Mouse (Mus musculus) adrenal gland, postnatal 14 days (tissue): ENCODE data around the gene Dysf. TPM values are rescaled to one million over a fixed set of nuclear protein-coding genes. Genes with fewer than 3 reads are reported as not detected.

ENCODE experiments used
- DNase-seq: peaks from one replicate; pipeline ENCODE4 v3.0.0; 2021; ENCODE audit warnings: mixed read lengths
- total RNA-seq: library from RNA; stranded (reverse); gene quantifications from 2 replicates; pipeline ENCODE4 v1.2.3, GENCODE M21; 2021

Dysf gene
- total RNA-seq, 1 experiment from 2014 or later: 49.2 TPM

- no peak for DNase-seq
These were observed 159.2 kb downstream of the Dysf start for GRCm38 (mm10) chr6:84167612-84168011.

GRCm38 (mm10) chr6:84168571-84168970, 160.2 kb downstream of the Dysf start:
- DNase-seq: no peak

- DNase-seq: no peak
These were observed 165.2 kb downstream of the Dysf start for GRCm38 (mm10) chr6:84173626-84174025.

GRCm38 (mm10) chr6:84178776-84179405, 170.5 kb downstream of the Dysf start:
- peak; percentile 52 for DNase-seq

GRCm38 (mm10) chr6:84181452-84181851, 173.1 kb downstream of the Dysf start:
- DNase-seq: peak; percentile 73

- no peak for DNase-seq
These were observed 183.4 kb downstream of the Dysf start for GRCm38 (mm10) chr6:84191656-84192250.

- no peak for DNase-seq
These were observed 188.1 kb downstream of the Dysf start for GRCm38 (mm10) chr6:84196511-84196910.

GRCm38 (mm10) chr6:84197811-84198213, 189.4 kb downstream of the Dysf start:
- DNase-seq: no peak

GRCm38 (mm10) chr6:84201721-84202490, 193.5 kb downstream of the Dysf start:
- peak; percentile 47 for DNase-seq

GRCm38 (mm10) chr6:84205611-84206010, 197.2 kb downstream of the Dysf start:
- DNase-seq: peak; percentile 54

- DNase-seq: no peak
These were observed 200.2 kb downstream of the Dysf start for GRCm38 (mm10) chr6:84208589-84208988.

- peak; percentile 47 for DNase-seq
These were observed 201.5 kb downstream of the Dysf start for GRCm38 (mm10) chr6:84209736-84210434.

GRCm38 (mm10) chr6:84211473-84211872, 203.1 kb downstream of the Dysf start:
- no peak for DNase-seq

- DNase-seq: peak; percentile 57
These were observed 204.7 kb downstream of the Dysf start for GRCm38 (mm10) chr6:84213101-84213500.

- DNase-seq: no peak
These were observed 209.0 kb downstream of the Dysf start for GRCm38 (mm10) chr6:84217216-84217933.

GRCm38 (mm10) chr6:84219119-84219518, 210.7 kb downstream of the Dysf start:
- DNase-seq: no peak

- DNase-seq: peak; percentile 87
These were observed 216.5 kb downstream of the Dysf start for GRCm38 (mm10) chr6:84224861-84225260.

- DNase-seq: peak; percentile 77
These were observed 217.2 kb downstream of the Dysf start for GRCm38 (mm10) chr6:84225587-84225986.

GRCm38 (mm10) chr6:84228196-84228595, 219.8 kb downstream of the Dysf start:
- DNase-seq: no peak

- DNase-seq: no peak
These were observed 220.4 kb downstream of the Dysf start for GRCm38 (mm10) chr6:84228786-84229185.

GRCm38 (mm10) chr6:84229739-84230138, 221.3 kb downstream of the Dysf start:
- no peak for DNase-seq

- DNase-seq: no peak
These were observed 222.7 kb downstream of the Dysf start for GRCm38 (mm10) chr6:84231108-84231507.
